Mouse (Mus musculus): ENCODE results near the gene Fbxw4.
"Not testable (repeated sequence)": the region's sequence is repeated elsewhere in the genome, so short reads cannot be mapped to it uniquely, and the experiment has no call there.

Gene Fbxw4

DNA sequence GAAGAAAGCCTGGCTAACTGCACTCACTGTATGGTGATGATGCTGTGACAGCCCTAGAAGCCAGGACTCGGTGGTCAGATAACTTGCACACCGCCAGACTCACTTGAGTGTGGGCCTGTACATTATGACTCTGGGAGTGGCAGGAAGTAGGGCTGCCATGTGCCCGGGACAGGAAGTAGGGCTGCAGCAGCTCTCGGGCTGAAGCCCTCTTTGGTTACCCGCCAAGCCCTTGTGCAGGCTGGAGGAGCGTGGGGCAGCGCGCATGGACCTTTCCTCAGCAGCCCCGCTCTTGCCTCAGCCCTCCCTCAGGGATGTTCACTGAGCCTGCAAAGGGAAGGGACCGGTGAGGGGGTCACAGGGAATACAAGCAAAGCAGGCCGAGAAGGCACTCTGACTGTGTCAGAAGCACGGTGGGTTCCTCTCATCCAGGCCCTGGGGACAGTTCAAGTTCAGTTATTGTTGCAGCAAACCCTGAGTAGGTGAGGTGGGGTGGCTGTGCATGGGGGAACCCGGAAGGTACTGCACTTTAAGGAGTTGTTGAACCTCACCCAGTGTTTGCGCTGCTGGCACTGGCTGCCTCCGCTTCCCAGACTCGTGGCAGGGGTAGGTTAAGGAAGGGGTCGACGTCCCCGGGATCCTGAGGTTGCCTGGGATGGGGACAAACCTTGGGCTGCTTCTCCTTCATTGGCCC is 85.0 kb downstream of the Fbxw4 start:
- DNase-seq: peak; percentile 49 to 53

DNA sequence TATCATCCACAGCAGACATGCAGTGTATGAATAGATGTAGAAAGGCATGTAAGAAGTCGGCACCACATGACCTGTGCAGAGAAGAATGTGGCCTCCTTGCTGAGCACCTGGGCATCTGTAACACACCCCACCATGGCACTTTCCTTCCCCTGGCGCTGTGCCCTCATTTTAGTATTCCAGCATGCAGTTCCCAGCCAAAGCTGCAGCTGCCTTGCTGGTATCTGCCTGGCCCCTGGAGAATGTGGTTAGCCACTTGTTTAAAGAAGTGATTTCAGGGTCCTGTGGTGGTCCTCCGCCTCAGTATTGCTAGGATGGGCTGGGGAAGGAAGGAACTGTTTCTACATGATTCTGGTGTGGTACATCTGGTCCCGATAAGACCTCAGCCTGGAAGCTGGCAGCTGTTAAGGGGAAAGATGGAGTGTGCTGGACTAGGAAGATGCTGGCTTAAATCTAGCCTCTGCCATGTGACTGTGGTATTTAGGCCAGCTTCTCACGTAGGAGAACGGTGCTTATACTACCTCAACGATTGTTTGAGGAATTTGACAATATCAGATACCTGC is 85.7 kb downstream of the Fbxw4 start:
- no peak for DNase-seq

DNA sequence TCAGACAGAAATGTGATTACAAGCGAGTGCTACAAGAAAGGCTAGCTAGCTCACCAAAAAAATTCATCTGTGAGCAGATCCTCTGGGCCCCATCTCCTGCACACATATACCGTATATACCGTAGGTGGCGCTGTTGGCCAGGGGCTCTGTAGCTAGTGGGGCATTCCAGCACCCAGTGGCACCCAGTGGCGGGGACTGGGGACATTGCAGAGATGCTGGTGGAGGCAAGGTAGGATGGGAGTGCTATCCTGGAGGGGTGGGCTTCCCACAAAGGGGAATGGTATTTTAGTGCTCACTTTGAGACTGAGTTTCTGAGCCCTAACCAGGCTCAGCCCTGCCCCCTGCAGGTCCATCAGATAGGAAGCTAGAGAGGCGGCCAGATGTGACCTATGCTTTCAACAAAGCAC is 86.2 kb downstream of the Fbxw4 start:
- peak; percentile 82 to 83 for DNase-seq

DNA sequence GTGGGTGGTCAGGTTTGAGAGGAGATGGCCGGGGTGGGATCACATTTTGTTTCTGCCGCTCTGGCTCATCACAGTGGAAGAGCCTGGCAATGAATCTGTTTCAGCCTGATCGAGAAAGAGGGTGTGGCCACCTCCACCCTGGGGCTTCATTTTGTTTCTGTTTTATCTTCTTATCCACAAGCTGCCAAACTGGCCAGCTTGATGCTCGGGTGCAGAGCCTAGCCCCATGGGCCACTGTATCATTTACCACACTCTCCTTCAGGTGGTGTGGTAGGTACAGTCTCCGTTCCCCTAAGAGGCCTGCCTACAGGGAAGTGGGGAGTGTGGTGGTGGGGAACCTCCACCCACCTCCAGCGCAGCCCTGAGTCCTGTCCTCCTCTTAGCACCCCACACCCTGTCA is 87.1 kb downstream of the Fbxw4 start:
- no peak for DNase-seq

DNA sequence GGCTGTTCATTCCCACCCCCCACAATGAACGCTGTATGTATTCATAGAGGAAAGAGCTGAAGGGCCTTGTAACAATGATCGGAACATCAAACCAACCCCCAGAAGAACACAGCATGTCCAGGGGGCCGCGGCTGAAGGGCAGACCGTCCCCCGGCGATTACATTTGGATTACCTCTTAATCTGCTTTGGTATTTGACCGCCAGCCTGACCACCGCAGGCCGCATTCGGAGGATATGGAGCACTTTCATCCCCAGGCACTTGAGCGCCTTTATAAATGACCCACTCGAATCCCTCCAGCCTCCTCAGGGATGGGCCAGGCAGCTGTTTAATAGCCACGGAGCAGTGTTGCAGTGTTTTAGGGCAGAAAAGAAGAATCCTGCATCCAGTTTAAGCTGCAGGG is 92.7 kb downstream of the Fbxw4 start:
- no peak for DNase-seq

DNA sequence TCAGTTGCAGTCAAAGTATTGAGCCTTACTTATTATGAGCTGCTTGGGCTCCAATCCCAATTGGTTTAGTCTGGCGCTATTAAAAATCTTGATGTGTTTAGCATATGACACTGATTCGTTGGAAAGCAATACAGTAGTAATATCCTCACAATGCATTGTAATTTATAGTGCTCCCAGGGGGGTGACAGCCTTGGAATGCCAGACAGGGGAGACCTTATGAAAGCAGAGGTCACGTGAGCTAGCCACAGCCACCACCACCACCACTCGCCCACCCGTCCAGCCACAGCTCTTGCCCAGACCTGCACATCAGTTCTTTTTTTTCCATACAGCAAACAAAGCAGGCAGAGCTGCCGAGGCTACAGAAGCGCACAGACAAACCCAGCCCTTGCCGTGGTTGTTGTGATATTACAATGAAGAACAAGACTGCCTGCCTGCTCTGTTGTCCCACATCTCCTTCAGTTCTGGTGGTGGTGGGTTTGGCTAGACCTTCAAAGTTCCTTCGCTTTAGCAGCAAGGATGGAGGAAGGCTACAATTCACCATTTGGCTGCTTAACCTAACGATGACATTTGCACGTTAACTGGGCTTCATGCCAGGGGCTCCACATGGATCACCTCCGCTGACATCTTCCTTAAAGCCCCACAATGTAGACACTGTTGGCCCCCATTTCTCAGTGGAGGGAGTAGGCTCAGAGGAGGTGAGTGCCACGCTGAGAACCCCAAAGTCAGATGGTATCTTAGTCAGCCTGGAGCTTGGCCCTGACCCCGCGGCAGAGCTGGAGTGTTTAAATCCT is 94.0 kb downstream of the Fbxw4 start:
- no peak for DNase-seq

DNA sequence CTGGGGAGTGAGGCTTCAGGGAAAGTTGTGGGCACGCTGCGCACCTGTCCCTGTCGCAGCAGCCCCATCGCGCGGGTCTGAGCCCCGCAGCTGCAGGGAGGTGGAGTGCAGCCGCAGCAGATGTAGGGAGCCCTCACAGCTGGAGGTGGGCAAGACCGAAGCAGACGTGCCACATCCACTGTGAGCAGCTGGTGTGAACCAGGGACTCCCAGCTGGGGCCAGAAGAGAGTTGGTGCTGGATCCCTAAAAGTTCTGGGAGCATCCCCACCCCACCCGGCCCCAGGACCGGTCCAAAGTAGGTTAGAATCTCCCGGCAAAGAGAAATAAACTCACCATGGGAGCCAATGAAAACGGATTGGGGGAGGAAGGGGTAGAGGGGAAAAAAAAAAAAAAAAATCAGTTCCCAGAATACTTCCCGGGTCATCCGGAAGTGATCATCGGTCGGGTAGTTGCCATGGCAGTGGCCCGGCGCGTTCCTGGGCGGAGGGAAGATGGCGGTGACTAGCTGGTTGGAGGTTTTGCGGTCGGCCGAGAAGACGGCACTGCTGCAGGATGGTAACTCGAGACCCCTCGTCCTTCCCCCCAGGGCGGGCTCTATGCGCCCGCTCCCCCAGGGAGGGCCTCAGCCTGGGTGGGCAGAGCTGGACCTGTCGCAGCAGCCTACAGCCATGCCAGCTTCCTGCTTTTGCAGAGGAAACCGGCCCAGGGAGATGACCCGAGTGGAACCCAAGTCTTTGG is 99.8 kb downstream of the Fbxw4 start, which contains the start of the genes Poll and Gm17018:
Gene Poll (minus strand): TSS at position 379 of the 738 bp plus-strand sequence.
Gene Gm17018 (plus strand): TSS at position 463 of the 738 bp plus-strand sequence.
- peak; percentile 85 to 86 for DNase-seq

DNA sequence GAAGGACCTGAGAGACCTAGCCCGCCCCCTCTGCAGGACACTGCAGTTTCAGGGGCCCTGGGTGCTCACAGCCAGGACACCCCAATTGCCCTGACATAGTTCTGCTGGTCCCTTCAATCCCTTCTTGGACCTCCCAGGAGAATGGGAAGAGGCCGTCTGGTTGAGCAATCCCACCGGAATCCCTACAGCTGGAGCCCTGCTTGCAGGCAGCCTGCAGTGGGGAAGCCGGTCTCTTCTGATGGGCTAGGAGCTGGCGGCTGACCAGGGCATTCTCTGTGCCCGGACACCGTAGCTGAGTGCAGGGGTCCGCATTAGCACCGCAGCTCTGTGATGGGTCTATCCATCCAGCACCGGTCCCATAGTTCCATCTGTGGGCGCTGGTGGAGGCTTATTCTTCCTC is 106.0 kb downstream of the Fbxw4 start:
- no peak for DNase-seq

DNA sequence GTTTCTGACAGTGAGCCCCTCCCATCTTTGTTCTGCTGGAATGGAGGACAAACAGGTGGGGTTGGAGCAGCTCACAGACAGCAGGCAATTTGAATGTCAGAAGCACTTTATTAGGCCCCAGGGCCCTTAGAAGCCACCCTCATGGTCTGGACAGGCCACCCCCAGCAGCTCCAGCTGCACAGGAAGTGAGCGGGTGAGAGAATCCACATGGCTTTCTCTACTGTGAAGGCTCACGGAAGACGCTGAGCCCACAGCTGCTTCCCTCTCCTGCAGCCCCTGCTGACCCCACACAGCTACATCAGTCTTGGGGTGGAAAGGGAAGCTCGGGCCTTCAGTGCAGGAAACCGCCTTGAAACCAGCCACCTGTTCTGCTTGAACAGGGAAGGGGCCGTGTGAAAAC is 107.9 kb downstream of the Fbxw4 start:
- no peak for DNase-seq

DNA sequence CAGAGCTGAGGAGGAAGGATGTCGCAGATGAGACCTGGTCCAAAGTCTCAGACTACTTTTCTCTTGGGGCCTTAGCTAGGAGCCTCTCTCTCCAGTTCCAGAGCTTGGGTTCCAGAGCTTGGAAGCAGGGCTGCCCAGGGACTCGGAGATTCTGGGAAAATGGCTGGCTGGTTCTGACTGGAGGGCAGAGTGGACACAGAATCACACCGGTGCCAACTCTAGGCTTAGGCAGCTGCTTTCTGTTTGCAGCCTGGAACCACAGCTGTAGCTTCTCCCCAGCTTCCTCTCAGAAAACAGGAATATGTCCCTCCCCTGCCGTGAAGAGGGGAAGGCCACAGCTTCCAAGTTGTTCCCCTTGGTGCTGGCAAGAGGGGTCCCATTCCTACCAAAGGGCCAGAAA is 110.2 kb downstream of the Fbxw4 start:
- no peak for DNase-seq

DNA sequence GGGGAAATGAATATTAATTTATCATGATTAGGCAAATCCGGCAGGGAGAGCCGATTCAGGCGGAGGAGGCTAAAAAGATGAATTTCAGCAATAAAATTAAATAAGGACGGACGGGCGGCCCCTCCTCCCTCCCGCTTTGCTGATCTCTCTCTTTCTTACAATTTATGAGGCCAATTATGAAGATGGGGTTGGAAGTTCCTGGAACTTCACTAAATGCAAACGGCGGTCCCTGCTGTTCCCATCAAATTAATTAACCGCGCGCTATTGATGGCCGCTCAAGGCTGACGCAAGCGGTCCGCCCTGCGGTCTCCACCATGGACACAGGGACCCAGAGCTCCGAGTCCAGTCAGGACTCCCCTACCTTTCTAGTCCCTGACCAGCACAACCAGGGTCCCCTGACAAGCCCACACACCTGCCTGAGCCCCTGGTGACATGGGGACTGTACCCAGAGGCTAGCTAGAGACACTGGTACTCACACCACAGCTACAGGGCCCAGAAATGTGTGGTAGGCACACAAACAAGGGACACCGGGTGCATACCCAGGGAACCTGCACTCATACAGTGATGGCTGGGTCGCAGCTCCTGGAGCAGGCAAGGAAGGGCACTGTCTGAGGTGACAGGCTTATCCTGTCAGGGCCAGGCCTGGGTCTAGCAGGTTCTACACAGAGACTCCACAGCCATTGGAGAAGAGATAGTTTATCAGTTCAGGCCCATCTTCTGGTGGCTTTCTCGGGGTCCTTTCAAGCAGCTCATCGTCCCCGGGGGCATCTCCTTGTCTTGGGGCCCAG is 110.8 kb downstream of the Fbxw4 start:
- no peak for DNase-seq

DNA sequence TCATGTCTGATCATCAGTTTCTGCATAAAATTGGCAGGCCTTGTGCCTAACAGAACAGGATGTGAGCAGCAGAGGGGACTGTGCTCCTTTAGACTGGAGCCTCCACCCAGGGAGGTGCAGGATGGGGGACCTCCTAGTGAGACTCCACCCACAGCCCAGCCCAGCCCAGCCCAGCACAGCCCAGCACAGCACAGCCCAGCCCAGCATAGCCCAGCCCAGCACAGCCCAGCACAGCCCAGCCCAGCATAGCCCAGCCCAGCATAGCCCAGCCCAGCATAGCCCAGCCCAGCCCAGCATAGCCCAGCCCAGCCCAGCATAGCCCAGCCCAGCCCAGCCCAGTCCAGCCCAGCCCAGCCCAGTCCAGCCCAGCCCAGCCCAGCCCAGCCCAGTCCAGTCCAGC is 111.9 kb downstream of the Fbxw4 start:
- DNase-seq: not testable (repeated sequence)

DNA sequence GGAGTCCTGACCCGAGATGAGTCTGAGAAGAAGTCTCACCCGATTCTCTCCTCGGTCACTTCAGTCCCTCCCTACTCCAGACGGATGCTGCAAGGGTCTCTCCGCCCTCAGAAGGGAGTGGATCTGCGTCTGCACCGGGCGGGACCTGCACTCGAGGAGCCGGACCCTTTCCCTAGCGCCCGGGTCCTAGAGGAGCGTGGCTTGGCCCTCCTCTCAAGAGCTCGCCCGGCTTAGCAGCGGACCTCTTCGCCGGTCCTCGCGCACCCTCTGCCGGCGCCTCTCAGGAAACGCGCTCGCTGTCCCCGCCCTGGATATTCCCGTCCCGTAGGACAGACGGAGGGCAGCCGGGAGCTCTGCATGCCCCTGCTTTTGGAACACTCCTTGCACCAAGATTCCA is 115.2 kb downstream of the Fbxw4 start:
- DNase-seq: peak; percentile 80 to 84

DNA sequence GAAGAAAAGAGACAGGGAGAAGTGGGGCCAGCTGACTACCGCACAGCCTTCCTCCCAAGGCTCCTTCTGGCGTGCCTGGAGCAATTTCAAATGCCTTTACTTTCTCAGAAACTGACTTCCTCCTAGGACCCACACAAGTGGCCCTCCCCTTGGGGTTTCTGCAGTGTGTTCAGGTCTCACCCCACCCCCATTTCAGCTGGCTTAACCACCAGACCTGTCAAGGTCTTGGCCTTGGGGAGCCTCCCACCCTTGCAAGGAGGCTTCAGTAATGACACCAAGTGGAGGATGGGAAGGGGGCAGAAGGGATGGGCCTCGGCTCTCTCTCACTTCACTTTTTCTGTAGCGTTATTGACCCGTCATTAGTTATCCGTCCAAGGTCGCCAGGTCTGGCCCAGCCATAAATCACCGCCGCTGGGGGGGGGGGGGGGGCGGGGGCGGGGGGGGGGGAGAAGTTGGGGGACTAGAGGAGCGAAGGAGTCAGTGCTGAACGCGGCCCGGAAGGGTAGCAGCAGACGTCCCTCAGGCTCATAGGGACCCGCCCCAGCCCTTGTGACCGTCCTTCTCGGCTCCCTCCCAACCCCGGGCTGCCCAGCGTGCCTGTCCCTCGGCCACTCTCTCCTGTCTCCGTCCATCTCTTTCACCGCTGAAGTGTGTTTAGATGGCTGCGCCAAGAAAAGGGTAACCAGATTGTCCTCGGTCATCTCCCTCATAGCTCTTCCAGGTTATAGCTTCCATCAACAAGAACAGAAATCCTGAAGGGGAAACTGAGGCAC is 115.8 kb downstream of the Fbxw4 start:
- peak; percentile 46 to 48 for DNase-seq

DNA sequence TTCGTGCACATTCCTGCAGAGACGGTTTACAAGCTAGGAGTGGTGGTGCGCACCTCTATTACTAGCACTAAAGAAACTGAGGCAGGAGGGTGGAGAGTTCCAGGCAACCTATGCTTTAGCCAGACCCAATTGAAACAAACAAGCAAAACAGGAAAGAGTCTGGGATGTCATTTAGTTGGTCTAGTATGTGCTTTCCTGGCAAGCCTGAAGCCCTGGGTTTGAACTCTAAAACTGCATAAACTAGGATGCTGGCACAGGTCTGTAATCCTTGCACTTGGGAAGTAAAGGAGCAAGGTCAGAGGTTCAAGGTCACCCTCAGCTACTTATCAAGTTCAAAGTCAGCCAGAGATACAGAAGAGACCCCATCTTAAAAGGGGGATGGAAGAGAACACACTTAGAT is 118.1 kb downstream of the Fbxw4 start:
- no peak for DNase-seq

DNA sequence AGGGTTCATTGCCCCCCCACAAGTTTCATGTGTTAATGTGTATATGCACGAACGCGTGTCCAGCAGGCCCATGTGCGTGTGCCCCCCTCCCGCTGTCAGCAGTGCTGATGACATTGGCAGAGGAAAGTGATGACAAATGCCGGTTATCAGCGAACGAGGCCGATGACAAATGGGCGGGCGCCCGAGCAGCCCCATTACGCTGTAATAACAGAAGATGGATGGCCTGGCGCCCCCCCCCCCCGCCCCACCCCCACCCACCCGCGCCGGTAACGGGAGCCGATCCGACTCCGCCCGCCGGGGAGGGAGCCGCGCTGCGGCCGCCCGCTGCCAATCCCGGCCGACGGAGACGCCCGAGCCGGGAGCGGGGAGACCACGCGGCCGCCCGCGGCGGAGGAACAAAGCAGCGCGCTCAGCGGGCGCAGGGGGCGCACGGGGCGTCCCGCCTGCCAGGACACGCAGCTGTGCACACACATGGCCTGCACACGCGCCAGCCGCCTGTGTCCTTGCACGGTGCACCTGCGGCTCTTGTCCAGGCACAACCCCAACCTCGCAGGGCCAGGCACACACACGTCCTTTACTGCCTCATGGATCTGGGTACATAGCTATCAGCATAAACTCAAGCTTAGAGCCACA is 118.6 kb downstream of the Fbxw4 start:
- DNase-seq: peak; percentile 54 to 56

DNA sequence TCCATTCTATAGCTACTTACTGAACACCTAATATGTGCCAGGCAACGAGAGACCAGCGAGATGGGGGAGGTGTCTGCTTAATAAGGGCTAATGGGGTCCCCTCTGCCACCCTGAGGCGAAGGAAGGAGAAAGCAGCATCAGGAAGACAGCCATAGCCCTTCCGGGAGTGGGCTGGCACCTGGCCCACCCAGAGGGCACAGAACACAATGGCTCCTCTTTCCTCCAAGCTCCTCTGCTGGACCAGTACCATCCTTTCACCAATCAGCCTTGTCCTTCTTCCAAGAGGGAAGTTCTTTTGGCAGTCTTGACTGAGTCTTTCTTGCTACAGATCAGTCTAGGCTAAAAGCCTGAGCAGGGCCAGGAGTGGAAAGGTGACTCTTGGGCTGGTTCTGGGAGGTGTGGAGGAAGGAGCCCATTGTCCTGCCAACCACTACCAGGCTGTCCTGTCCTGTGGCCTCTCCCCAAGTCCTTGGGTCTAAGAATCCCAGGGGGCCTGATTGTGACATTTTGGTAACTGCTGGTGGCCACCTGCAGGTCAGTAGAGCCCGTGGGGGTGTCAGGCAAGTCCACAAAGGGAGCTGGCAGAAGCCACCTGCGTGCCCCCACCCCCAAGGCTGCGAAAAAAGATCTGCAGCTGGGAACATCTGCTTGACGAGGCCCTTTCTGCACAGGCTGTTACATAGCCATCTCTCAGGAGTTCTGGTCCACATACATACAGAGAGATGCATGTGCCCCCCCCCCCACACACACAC is 119.3 kb downstream of the Fbxw4 start:
- no peak for DNase-seq

DNA sequence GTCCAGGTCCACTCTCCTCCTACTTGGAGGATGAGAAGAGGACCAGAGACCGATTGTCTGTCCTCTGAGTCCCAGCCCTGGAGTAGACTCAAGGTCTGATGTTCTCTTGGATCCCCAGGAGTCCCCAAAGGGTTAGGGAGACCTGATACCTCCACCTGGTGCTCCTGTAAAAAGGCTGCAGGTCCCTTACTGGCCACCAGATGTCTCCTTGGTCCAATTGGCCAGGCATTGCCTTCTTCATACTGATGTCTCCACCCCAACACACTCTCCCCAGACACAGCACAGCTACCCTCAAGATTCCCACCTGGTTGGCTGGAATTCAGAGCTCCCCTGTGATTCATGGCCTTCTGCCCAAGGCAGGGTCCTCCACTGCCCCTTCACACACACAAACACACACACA is 122.6 kb downstream of the Fbxw4 start:
- DNase-seq: peak; percentile 63 to 69

DNA sequence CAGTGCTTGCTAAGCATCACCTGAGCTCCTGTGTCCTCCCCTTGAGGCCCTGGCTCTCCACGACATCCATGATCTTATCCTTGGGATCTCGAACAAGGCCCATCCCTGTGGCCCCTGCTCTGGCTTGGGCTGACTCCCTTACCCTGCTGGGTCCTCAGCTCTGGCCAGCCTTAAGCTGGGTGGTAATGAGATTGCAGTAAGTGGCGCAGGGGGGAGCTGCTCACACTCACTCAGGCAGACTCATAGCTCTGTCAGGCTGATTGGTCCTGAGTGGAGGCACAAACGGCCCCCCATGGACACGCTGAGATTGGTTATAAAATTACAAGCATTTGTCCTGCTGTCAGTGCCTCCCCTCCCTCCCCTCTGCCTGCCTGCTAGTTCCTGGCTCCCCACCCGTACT is 124.2 kb downstream of the Fbxw4 start:
- no peak for DNase-seq

DNA sequence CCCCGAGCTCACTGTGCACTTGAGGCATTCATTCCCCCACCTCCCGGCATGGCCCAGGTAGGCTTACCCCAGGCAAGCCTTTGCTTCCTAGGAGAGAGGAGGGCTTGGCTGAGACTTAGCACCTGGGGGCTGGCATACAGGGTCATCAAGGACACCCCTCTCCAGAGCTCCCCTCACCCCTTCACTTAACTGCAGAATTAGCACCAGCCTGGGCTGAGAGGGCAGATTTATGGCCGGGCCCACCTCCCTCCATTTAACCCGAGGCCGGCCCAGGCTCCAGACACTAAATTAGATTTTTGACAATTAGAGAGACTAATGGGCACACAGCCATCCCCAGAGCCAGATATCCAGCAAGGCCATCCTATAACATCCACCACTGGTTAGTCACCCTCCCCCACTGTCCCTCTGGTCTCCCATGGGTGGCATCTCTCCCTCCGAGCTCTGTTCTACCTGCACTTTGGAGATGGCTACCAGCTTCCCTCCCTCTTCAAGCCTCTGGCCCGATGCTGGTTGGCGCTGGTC is 124.8 kb downstream of the Fbxw4 start:
- DNase-seq: no peak
